Mouse (Mus musculus) kidney, embryonic 14.5 days (tissue): ENCODE results near the gene Cadm1. TPM values are rescaled to one million over a fixed set of nuclear protein-coding genes. Genes with fewer than 3 reads are reported as not detected.

Source experiments
- ATAC-seq: fragments of 200-750 bp; cut with Nextera tagmentation; 2 replicates; pipeline ENCODE4 v1.8.0; 2017; ENCODE audit warnings: moderate number of reproducible peaks, mild to moderate bottlenecking, moderate TSS enrichment, moderate library complexity; ENCODE audit not compliant: low FRiP score, low TSS enrichment
- H3K27ac ChIP-seq: fragments of 300-500 bp; sonication (generic); 2 replicates; pipeline ENCODE4 v1.5.1; 2014; ENCODE audit warnings: low read depth, mild to moderate bottlenecking, low read length, moderate library complexity, mixed read lengths
- H3K27me3 ChIP-seq: fragments of 300-500 bp; sonication (generic); 2 replicates; pipeline ENCODE4 v1.6.1; 2014; ENCODE audit warnings: mild to moderate bottlenecking, low read length; ENCODE audit not compliant: control insufficient read depth, insufficient read depth
- H3K36me3 ChIP-seq: fragments of 300-500 bp; sonication (generic); 2 replicates; pipeline ENCODE4 v1.6.1; 2014; ENCODE audit warnings: low read length, mixed read lengths; ENCODE audit not compliant: control insufficient read depth, insufficient read depth
- H3K4me1 ChIP-seq: fragments of 300-500 bp; sonication (generic); 2 replicates; pipeline ENCODE4 v1.6.1; 2014; ENCODE audit warnings: low read length, mixed read lengths; ENCODE audit not compliant: control insufficient read depth, insufficient read depth
- H3K4me2 ChIP-seq: fragments of 300-500 bp; sonication (generic); replicated peaks from 2 replicates; pipeline ENCODE4 v1.6.1; 2014; ENCODE audit warnings: low read depth, mild to moderate bottlenecking, low read length
- H3K4me3 ChIP-seq: fragments of 300-500 bp; sonication (generic); 2 replicates; pipeline ENCODE4 v1.5.1; 2014; ENCODE audit warnings: mild to moderate bottlenecking, low read length
- H3K9ac ChIP-seq: fragments of 300-500 bp; sonication (generic); 2 replicates; pipeline ENCODE4 v1.6.1; 2014; ENCODE audit warnings: low read depth, mild to moderate bottlenecking, low read length, moderate library complexity
- H3K9me3 ChIP-seq: fragments of 300-500 bp; sonication (generic); 2 replicates; pipeline ENCODE4 v1.6.1; 2016; ENCODE audit warnings: low read length; ENCODE audit not compliant: control insufficient read depth
- WGBS: fragments of 180-500 bp; shearing (Covaris S2); extraction: QIAGEN DNeasy Blood & Tissue Kit; methylation state at CpG from one replicate; pipeline ENCODE4 v1.1.7; 2014; 5-methylcytosine and 5-hydroxymethylcytosine counted together
- polyA plus RNA-seq: library from polyadenylated mRNA; unstranded; fragments of >200 nt; fragmentation: Nextera tagmentation; extraction: Ambion mirVana; gene quantifications from 2 replicates; pipeline ENCODE4 v1.2.1, GENCODE M21; 2014

Gene Cadm1
- polyA plus RNA-seq, 1 experiment from 2014 or later = 92.1 TPM

GRCm38 (mm10) chr9:47516238-47516637, 13.7 kb upstream of the Cadm1 start:
- H3K27me3 ChIP-seq = 0 out of 2 replicates have a peak, but pooled peaks cover 4% of the 10 kb centered on the region
- H3K36me3 ChIP-seq = no peaks in the 10 kb centered on the region
- no peaks in the 10 kb centered on the region for H3K4me1 ChIP-seq
- H3K27ac ChIP-seq = no peak overlapping the region
- H3K9ac ChIP-seq = no peak overlapping the region
- no peaks in the 10 kb centered on the region for H3K9me3 ChIP-seq
- WGBS = 66% methylated on average over 4 of the region's 4 CpGs
- ATAC-seq = no peak
- H3K4me3 ChIP-seq = no peak overlapping the region
- no peak overlapping the region for H3K4me2 ChIP-seq

DNA sequence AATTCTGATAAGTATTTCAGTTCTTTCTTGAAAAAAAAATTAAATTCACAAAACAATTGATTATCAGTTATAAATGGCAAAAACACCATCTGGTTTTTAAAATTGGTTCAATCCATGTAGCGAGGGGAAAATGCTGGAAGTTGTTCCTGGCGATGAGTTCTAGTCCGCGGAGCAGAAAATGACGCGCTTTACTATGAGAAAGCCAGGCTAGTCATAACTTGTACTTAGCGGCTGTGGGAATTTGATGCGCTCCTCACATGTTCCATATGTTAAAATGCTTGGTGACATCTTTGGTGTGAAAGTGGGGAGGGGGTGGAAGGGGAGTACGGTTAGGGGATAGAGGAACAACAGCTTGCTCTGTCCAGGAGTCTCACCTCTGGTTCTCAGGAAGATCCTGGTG, 2.7 kb upstream of the Cadm1 start:
- Histone ChIP-seq H3K4me1 (peaks cover 3% of the 10 kb centered on the region; the same call in 1 of the 2 replicates), H3K4me3 (no peak overlapping the region), H3K36me3 (no peaks in the 10 kb centered on the region), H3K4me2 (no peak overlapping the region), H3K27ac (no peak overlapping the region), H3K27me3 (0 out of 2 replicates have a peak, but pooled peaks cover 6% of the 10 kb centered on the region), H3K9ac (no peak overlapping the region), H3K9me3 (no peaks in the 10 kb centered on the region)
- 95% methylated on average over 9 of the region's 9 CpGs for WGBS
- no peak for ATAC-seq

DNA sequence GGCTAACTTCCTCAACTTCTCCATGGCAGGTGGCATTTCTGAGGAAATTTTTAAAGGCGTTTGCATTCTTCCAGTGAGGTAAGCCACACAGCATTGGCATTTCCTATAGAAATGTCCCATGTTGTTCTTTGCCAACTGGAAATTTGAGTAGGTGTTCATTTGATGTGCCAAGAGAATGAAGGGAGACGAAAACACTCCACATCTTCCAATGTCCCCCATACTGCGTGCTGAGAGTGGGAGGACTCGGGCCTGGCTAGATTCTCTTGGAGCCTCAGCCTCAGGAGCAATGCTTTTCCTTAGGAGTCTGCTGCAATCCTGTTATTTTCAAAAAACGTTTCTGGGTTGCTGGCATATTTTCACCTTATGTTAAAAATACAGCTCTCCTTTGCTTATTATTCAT, 2.2 kb upstream of the Cadm1 start:
- Histone ChIP-seq H3K9me3 (no peaks in the 10 kb centered on the region), H3K4me3 (no peak overlapping the region), H3K27me3 (0 out of 2 replicates have a peak, but pooled peaks cover 6% of the 10 kb centered on the region), H3K36me3 (no peaks in the 10 kb centered on the region), H3K4me2 (no peak overlapping the region), H3K4me1 (peaks cover 3% of the 10 kb centered on the region; the same call in 1 of the 2 replicates), H3K27ac (no peak overlapping the region), H3K9ac (no peak overlapping the region)
- no peak for ATAC-seq
- WGBS = 84% methylated on average over 5 of the region's 5 CpGs

DNA sequence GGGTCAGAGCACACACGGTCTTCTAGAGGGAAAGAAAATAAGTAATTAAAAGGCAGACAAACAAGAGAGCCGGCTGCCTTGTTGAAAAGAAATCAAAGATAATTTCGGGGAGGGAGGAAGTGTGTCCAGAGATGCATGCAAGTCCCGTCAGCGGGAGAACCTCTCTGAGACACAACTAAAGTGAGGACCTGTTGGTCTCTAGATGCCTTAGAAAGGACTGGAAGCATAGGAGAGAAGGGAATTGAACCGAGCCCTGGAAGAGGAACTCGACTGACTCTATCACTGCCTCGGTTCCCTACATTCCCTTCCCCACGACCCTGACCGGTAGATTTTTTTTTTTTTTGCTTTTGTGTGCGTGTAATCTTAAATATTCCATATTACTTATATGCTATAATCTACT, 791 bp upstream of the Cadm1 start:
- Histone ChIP-seq H3K4me2 (peak overlapping the region; percentile 86), H3K27me3 (0 out of 2 replicates have a peak, but pooled peaks cover 6% of the 10 kb centered on the region), H3K4me3 (peak overlapping the region; percentile 80), H3K4me1 (peaks cover 3% of the 10 kb centered on the region; the same call in 1 of the 2 replicates), H3K9ac (peak overlapping the region; percentile 70; the same call in 1 of the 2 replicates), H3K27ac (no peak overlapping the region; the same call in 1 of the 2 replicates), H3K9me3 (no peaks in the 10 kb centered on the region), H3K36me3 (no peaks in the 10 kb centered on the region)
- ATAC-seq = no peak
- 2% methylated on average over 11 of the region's 11 CpGs for WGBS

- H3K9me3 ChIP-seq = no peaks in the 10 kb centered on the region
- peaks cover 3% of the 10 kb centered on the region; the same call in 1 of the 2 replicates for H3K4me1 ChIP-seq
- ATAC-seq = peak; percentile 43
- H3K4me3 ChIP-seq = peak overlapping the region; percentile 80
- WGBS = under 1% methylated on average over 28 of the region's 30 CpGs
- 0 out of 2 replicates have a peak, but pooled peaks cover 6% of the 10 kb centered on the region for H3K27me3 ChIP-seq
- H3K27ac ChIP-seq = peak overlapping the region; percentile 80
- peak overlapping the region; percentile 80 for H3K9ac ChIP-seq
- peak overlapping the region; percentile 86 for H3K4me2 ChIP-seq
- no peaks in the 10 kb centered on the region for H3K36me3 ChIP-seq
These were observed 560 bp downstream of the Cadm1 start for GRCm38 (mm10) chr9:47530544-47530921.

DNA sequence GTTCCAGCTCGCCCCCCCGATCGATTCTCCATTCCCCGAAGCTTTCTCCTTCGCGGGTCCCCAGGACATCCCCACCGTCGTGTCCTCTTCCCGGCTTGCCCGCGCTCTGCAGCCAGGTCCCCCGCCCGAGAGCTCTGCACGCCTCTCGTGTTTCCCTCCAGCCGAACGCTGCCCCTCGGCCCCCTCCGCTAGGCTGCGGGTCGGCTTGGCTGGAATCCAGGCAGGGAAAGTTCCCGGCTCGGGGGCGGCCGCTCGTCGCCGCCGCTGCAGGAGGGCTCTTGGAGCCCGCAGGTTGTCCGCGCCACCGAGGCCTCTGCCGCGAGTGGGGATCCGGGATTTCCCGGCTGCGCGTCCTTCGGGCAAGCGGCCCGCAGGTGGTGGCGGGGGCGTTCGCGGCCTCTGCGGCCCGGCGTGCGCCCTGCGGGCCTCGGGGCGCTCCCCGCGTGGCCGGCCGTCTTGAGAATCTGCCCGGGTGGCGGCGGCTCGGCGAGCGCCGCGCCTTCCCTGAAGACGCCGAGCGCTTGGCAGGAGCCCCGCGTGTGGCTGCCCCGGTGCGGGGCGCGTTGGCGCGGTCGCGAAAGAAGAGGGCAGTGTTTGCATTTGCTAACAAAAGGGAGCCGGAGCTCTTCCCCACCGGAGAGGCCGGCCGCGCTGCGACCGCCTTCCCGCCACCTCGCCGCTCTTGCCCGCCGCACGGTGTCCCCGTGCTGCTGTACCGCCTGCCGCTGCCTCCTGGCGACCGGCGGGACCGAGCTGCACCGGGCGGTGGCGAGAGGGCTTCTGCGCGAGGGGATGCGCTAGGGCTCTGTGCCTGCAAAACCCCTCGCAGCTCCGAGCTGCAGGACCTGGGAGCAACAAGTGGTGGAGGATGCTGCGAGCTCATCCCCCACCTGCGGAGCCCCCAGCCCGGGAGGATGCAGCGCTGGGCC, 1.2 kb downstream of the Cadm1 start:
- Histone ChIP-seq H3K9ac (peak overlapping the region; percentile 80), H3K9me3 (no peaks in the 10 kb centered on the region), H3K4me3 (peak overlapping the region; percentile 80), H3K4me2 (peak overlapping the region; percentile 86), H3K27ac (peak overlapping the region; percentile 80), H3K27me3 (0 out of 2 replicates have a peak, but pooled peaks cover 6% of the 10 kb centered on the region), H3K4me1 (peaks cover 3% of the 10 kb centered on the region; the same call in 1 of the 2 replicates), H3K36me3 (no peaks in the 10 kb centered on the region)
- under 1% methylated on average over 84 of the region's 110 CpGs for WGBS
- peak; percentile 22; the same call in 1 of the 2 replicates for ATAC-seq

GRCm38 (mm10) chr9:47532215-47532865, 2.4 kb downstream of the Cadm1 start:
- no peak for ATAC-seq
- WGBS = 4% methylated on average over 20 of the region's 20 CpGs
- H3K4me3 ChIP-seq = peak overlapping the region; percentile 80
- H3K4me2 ChIP-seq = peak overlapping the region; percentile 86
- no peaks in the 10 kb centered on the region for H3K9me3 ChIP-seq
- peak overlapping the region; percentile 25; the same call in 1 of the 2 replicates for H3K9ac ChIP-seq
- 0 out of 2 replicates have a peak, but pooled peaks cover 4% of the 10 kb centered on the region for H3K27me3 ChIP-seq
- H3K4me1 ChIP-seq = peaks cover 3% of the 10 kb centered on the region; the same call in 1 of the 2 replicates
- H3K36me3 ChIP-seq = no peaks in the 10 kb centered on the region
- H3K27ac ChIP-seq = no peak overlapping the region

DNA sequence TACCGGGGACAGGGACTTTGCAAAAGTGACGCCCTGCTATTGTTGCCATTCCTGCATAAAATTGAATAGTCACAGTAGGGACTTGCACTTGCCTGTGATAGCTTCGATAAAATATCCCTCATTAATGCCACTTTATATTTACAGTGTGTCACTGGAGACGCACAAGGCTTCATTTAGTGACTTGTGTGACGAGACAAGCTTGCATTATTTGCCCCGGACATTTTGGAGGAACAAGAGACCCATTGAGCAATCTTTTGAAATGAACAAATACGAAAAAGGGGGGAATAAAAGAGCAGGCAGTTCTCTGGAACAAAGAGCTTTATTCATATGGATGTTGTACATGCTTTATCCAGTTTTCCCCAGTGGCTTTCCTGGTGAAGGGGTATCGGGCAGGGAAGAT, 3.5 kb downstream of the Cadm1 start:
- no peak for ATAC-seq
- 39% methylated on average over 8 of the region's 8 CpGs for WGBS
- Histone ChIP-seq H3K4me3 (no peak overlapping the region), H3K4me2 (no peak overlapping the region), H3K4me1 (peaks cover 3% of the 10 kb centered on the region; the same call in 1 of the 2 replicates), H3K36me3 (no peaks in the 10 kb centered on the region), H3K9me3 (no peaks in the 10 kb centered on the region), H3K27me3 (0 out of 2 replicates have a peak, but pooled peaks cover 2% of the 10 kb centered on the region), H3K27ac (no peak overlapping the region), H3K9ac (no peak overlapping the region)
